ENCODE assay signal across 8 mouse cellular contexts in genomic region chr2:71528714-71529510, GRCm38 (mm10). TPM values are rescaled to one million over a fixed set of nuclear protein-coding genes. Genes with fewer than 3 reads are reported as not detected.
A peak's percentile ranks its signal among the peaks of the same experiment; 100 is the strongest.
DNase-seq lines count a peak whose midpoint lies in the region; ATAC-seq lines count a peak whose summit lies in the region.

No protein-coding gene starts in this region.

- H3K36me3 ChIP-seq in heart, embryonic 13.5 days = no peaks in the 10 kb centered on the region
- no peaks in the 10 kb centered on the region for H3K36me3 ChIP-seq in heart, embryonic 15.5 days
- H3K36me3 ChIP-seq in midbrain, embryonic 10.5 days = no peaks in the 10 kb centered on the region

- no peak for DNase-seq in heart, postnatal 25 days (ENCODE audit: low spot score)
- DNase-seq in MN1 (ENCODE audit: low spot score) = peak; percentile 56
- DNase-seq in midbrain, embryonic 10.5 days (ENCODE audit: low spot score) = no peak
- DNase-seq in natural killer cell, adult 2 months (ENCODE audit: low spot score in 2 of 2) = no peak
- no peak for DNase-seq in cerebellum, adult 9-10 months
- no peak for DNase-seq in gastrocnemius, postnatal 36 days

- ATAC-seq in heart, embryonic 13.5 days (ENCODE audit: extremely low read depth, insufficient number of reproducible peaks, low FRiP score, low TSS enrichment) = no peak
- peak; percentile 29; the same call in 1 of the 2 replicates for ATAC-seq in heart, embryonic 15.5 days (replicated peaks; ENCODE audit: insufficient number of reproducible peaks, insufficient read depth, low FRiP score, low read depth)

- H3K9me3 ChIP-seq in heart, embryonic 13.5 days = no peaks in the 10 kb centered on the region
- H3K9me3 ChIP-seq in heart, embryonic 15.5 days (replicated peaks) = no peaks in the 10 kb centered on the region
- no peaks in the 10 kb centered on the region for H3K9me3 ChIP-seq in midbrain, embryonic 10.5 days (replicated peaks)

- peak overlapping the region; percentile 90 for H3K4me2 ChIP-seq in heart, embryonic 13.5 days
- peak overlapping the region; percentile 79 for H3K4me2 ChIP-seq in heart, embryonic 15.5 days

- H3K27ac ChIP-seq in heart, embryonic 13.5 days (replicated peaks) = no peak overlapping the region
- no peak overlapping the region for H3K27ac ChIP-seq in heart, embryonic 15.5 days
- H3K27ac ChIP-seq in midbrain, embryonic 10.5 days (replicated peaks) = peak overlapping the region; percentile 57

- WGBS in heart, embryonic 13.5 days = 2% methylated on average over 54 of the region's 57 CpGs
- WGBS in heart, embryonic 15.5 days = under 1% methylated on average over 55 of the region's 57 CpGs
- 1% methylated on average over 57 of the region's 57 CpGs for WGBS in midbrain, embryonic 10.5 days

- intact Hi-C loops in heart, postnatal 25 days (cut with DNase I) = no loop called here
- intact Hi-C loops in gastrocnemius, postnatal 36 days (cut with DNase I) = no loop called here

- H3K9ac ChIP-seq in heart, embryonic 13.5 days = peak overlapping the region; percentile 51
- peak overlapping the region; percentile 8; the same call in 1 of the 2 replicates for H3K9ac ChIP-seq in heart, embryonic 15.5 days

- H3K4me3 ChIP-seq in heart, embryonic 13.5 days = peak overlapping the region; percentile 58
- peak overlapping the region; percentile 51 for H3K4me3 ChIP-seq in heart, embryonic 15.5 days
- H3K4me3 ChIP-seq in midbrain, embryonic 10.5 days = peak overlapping the region; percentile 56

- peaks cover 27% of the 10 kb centered on the region for H3K4me1 ChIP-seq in heart, embryonic 13.5 days
- H3K4me1 ChIP-seq in heart, embryonic 15.5 days (replicated peaks) = peaks cover 29% of the 10 kb centered on the region
- H3K4me1 ChIP-seq in midbrain, embryonic 10.5 days = peaks cover 29% of the 10 kb centered on the region

- peaks cover 98% of the 10 kb centered on the region for H3K27me3 ChIP-seq in heart, embryonic 13.5 days (replicated peaks)
- H3K27me3 ChIP-seq in heart, embryonic 15.5 days = peaks cover 97% of the 10 kb centered on the region
- H3K27me3 ChIP-seq in midbrain, embryonic 10.5 days (ENCODE audit: low read depth, poor library complexity, severe bottlenecking) = peaks cover 100% of the 10 kb centered on the region

RNA-seq across cellular contexts. Expression of gene Dlx1, which starts 1.0 kb away (rescaled TPM):
- polyA plus RNA-seq in heart, embryonic 13.5 days (2015; fragmentation: Nextera tagmentation; extraction: Ambion mirVana) = 0.29 and 0.60 TPM in 2 replicates
- total RNA-seq in heart, postnatal 25 days (2021) = under 1 TPM; 0.14 to 0.99 TPM
- polyA plus RNA-seq in heart, embryonic 15.5 days (2015; fragmentation: Nextera tagmentation; extraction: Ambion mirVana) = 0.13 and 0.58 TPM in 2 replicates
- 12.2 and 22.4 TPM in 2 replicates for polyA plus RNA-seq in midbrain, embryonic 10.5 days (2016; fragmentation: Nextera tagmentation; extraction: Ambion mirVana)
- not detected for total RNA-seq in gastrocnemius, postnatal 36 days (2021)

RNA-seq across cellular contexts. Expression of gene Dlx2, which starts 17.6 kb away (rescaled TPM):
- polyA plus RNA-seq in heart, embryonic 13.5 days (2015; fragmentation: Nextera tagmentation; extraction: Ambion mirVana) = 0.09 and 0.33 TPM in 2 replicates
- not detected for total RNA-seq in heart, postnatal 25 days (2021)
- 0.11 and 0.16 TPM in 2 replicates for polyA plus RNA-seq in heart, embryonic 15.5 days (2015; fragmentation: Nextera tagmentation; extraction: Ambion mirVana)
- 6.2 and 9.2 TPM in 2 replicates for polyA plus RNA-seq in midbrain, embryonic 10.5 days (2016; fragmentation: Nextera tagmentation; extraction: Ambion mirVana)
- not detected for total RNA-seq in gastrocnemius, postnatal 36 days (2021)
